9 mouse cellular contexts compared by ENCODE assay signal in the genomic region with DNA sequence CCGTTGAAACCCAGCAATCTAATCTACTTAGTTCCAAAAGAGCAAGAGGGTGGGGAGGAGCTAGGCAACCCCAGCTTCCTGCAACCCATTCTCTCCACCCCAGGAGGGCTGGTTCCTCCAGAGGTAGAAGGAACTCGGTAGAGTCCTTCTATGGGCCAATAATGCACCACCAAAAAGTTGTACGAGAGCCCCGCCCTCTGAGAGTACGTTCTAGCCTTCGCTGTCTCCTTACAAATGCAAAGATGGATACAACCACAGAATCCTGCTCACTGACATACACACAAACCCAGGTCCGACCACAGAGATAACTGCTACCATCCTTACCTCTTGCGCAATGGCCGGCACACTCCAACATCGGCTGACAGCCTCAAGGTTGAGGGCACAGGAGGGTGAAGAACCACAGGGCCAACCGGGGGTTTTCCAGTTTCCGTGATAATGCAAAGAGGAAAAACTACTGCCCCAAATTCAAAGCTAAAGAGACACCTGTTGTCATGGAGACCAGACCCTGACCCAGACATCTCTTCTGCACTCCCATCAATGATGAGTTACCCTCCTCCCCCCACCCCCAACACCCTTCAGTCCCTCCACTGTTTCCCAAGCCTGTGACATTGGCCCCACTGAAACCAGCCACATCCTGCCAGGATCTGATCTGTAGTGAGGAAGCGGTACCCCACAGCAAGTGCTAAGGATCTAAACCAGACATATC. TPM values are rescaled to one million over a fixed set of nuclear protein-coding genes. Genes with fewer than 3 reads are reported as not detected.
DNase-seq lines count a peak whose midpoint lies in the region; ATAC-seq lines count a peak whose summit lies in the region.
"Had no signal": no experiment of that assay in that cellular context is flagged by ENCODE, and none has a peak within 500 bp of the region (broad histone marks: within the 10 kb centered on the region; RNA-seq: fewer than 3 reads in every experiment).

No protein-coding gene starts in this region.

- H3K9ac ChIP-seq in hindbrain, embryonic 13.5 days: no peak overlapping the region
- H3K9ac ChIP-seq in limb, embryonic 11.5 days (ENCODE audit: low read length): peak overlapping the region; percentile 41; the same call in 1 of the 2 replicates

- H3K27me3 ChIP-seq in hindbrain, embryonic 10.5 days (ENCODE audit: insufficient read depth, poor library complexity, severe bottlenecking): no peaks in the 10 kb centered on the region
- H3K27me3 ChIP-seq in hindbrain, embryonic 13.5 days: no peaks in the 10 kb centered on the region
- H3K27me3 ChIP-seq in limb, embryonic 11.5 days (ENCODE audit: control insufficient read depth, insufficient read depth, low read length): no peaks in the 10 kb centered on the region

- ATAC-seq in hindbrain, embryonic 13.5 days (ENCODE audit: low FRiP score): no peak
- ATAC-seq in limb, embryonic 11.5 days (ENCODE audit: insufficient number of reproducible peaks, low FRiP score, low TSS enrichment, low read depth): no peak

- 45% methylated on average over 13 of the region's 13 CpGs for WGBS in hindbrain, embryonic 10.5 days
- 38% methylated on average over 13 of the region's 13 CpGs for WGBS in hindbrain, embryonic 13.5 days
- 55% methylated on average over 13 of the region's 13 CpGs for WGBS in limb, embryonic 11.5 days

- no peak overlapping the region for H3K4me2 ChIP-seq in hindbrain, embryonic 13.5 days
- H3K4me2 ChIP-seq in limb, embryonic 11.5 days (ENCODE audit: low read depth, severe bottlenecking): peak overlapping the region; percentile 29; the same call in 1 of the 2 replicates

- peaks cover 47% of the 10 kb centered on the region for H3K4me1 ChIP-seq in hindbrain, embryonic 10.5 days (replicated peaks)
- H3K4me1 ChIP-seq in hindbrain, embryonic 13.5 days (replicated peaks): peaks cover 27% of the 10 kb centered on the region
- peaks cover 14% of the 10 kb centered on the region for H3K4me1 ChIP-seq in limb, embryonic 11.5 days (ENCODE audit: control insufficient read depth, insufficient read depth, low read length)

- intact Hi-C loops in left cerebral cortex, postnatal 25 days (cut with DNase I): no loop called here

- H3K4me3 ChIP-seq in hindbrain, embryonic 10.5 days: peak overlapping the region; percentile 22
- H3K4me3 ChIP-seq in hindbrain, embryonic 13.5 days: no peak overlapping the region
- no peak overlapping the region for H3K4me3 ChIP-seq in limb, embryonic 11.5 days (ENCODE audit: low read depth, low read length)
- H3K4me3 ChIP-seq: myocyte had no signal

- H3K27ac ChIP-seq in hindbrain, embryonic 10.5 days: peak overlapping the region; percentile 76
- no peak overlapping the region for H3K27ac ChIP-seq in hindbrain, embryonic 13.5 days
- H3K27ac ChIP-seq in limb, embryonic 11.5 days (replicated peaks; ENCODE audit: low read depth, low read length): no peak overlapping the region; the same call in 1 of the 2 replicates

- DNase-seq in hindbrain, embryonic 10.5 days (ENCODE audit: low spot score): no peak
- peak; percentile 56 for DNase-seq in WW6 (ENCODE audit: low read depth, low spot score)
- no peak for DNase-seq in limb, embryonic 11.5 days (ENCODE audit: low spot score)
- DNase-seq in naive thymus-derived CD4-positive, alpha-beta T cell, adult 2 months (ENCODE audit: low read depth): peak; percentile 66
- DNase-seq in cerebellum, postnatal 14 days: no peak
- DNase-seq in yolk sac, embryonic 10.5 days (ENCODE audit: low spot score): no peak
- DNase-seq in left cerebral cortex, postnatal 25 days (ENCODE audit: low spot score in 2 of 2): no peak

- H3K9me3 ChIP-seq in hindbrain, embryonic 10.5 days: no peaks in the 10 kb centered on the region
- H3K9me3 ChIP-seq in hindbrain, embryonic 13.5 days: no peaks in the 10 kb centered on the region
- H3K9me3 ChIP-seq in limb, embryonic 11.5 days (ENCODE audit: control insufficient read depth, low read length): no peaks in the 10 kb centered on the region

- H3K36me3 ChIP-seq in hindbrain, embryonic 10.5 days: no peaks in the 10 kb centered on the region
- no peaks in the 10 kb centered on the region for H3K36me3 ChIP-seq in hindbrain, embryonic 13.5 days
- H3K36me3 ChIP-seq in limb, embryonic 11.5 days (ENCODE audit: control insufficient read depth, insufficient read depth, low read length): no peaks in the 10 kb centered on the region

RNA-seq across cellular contexts. Expression of a gene that starts 9.2 kb away (rescaled TPM):
- 4.9 and 5.1 TPM in 2 replicates for polyA plus RNA-seq in hindbrain, embryonic 10.5 days (2016; fragmentation: Nextera tagmentation; extraction: Ambion mirVana)
- polyA plus RNA-seq in hindbrain, embryonic 13.5 days (2015; fragmentation: Nextera tagmentation; extraction: Ambion mirVana): 2.8 and 3.7 TPM in 2 replicates
- 4.9 and 5.9 TPM in 2 replicates for polyA plus RNA-seq in limb, embryonic 11.5 days (2014; fragmentation: Nextera tagmentation; extraction: Ambion mirVana)
- 1 to 10 TPM; 2.2 to 4.5 TPM for total RNA-seq in left cerebral cortex, postnatal 25 days (2021)

RNA-seq across cellular contexts. Expression of a gene that starts 15.4 kb away (rescaled TPM):
- polyA plus RNA-seq in hindbrain, embryonic 10.5 days (2016; fragmentation: Nextera tagmentation; extraction: Ambion mirVana): 8.8 and 9.7 TPM in 2 replicates
- 8.4 and 9.6 TPM in 2 replicates for polyA plus RNA-seq in hindbrain, embryonic 13.5 days (2015; fragmentation: Nextera tagmentation; extraction: Ambion mirVana)
- polyA plus RNA-seq in limb, embryonic 11.5 days (2014; fragmentation: Nextera tagmentation; extraction: Ambion mirVana): 4.1 and 4.4 TPM in 2 replicates
- total RNA-seq in left cerebral cortex, postnatal 25 days (2021): 1 to 10 TPM; 5.8 to 9.4 TPM

RNA-seq across cellular contexts. Expression of a gene that starts 48.8 kb away (rescaled TPM):
- 4.8 and 5.1 TPM in 2 replicates for polyA plus RNA-seq in hindbrain, embryonic 10.5 days (2016; fragmentation: Nextera tagmentation; extraction: Ambion mirVana)
- 18.7 and 23.4 TPM in 2 replicates for polyA plus RNA-seq in hindbrain, embryonic 13.5 days (2015; fragmentation: Nextera tagmentation; extraction: Ambion mirVana)
- 0.32 and 1.3 TPM in 2 replicates for polyA plus RNA-seq in limb, embryonic 11.5 days (2014; fragmentation: Nextera tagmentation; extraction: Ambion mirVana)
- total RNA-seq in left cerebral cortex, postnatal 25 days (2021): 100 to 1,000 TPM; 188 to 213 TPM

RNA-seq across cellular contexts. Expression of a gene that starts 57.7 kb away (rescaled TPM):
- polyA plus RNA-seq in hindbrain, embryonic 10.5 days (2016; fragmentation: Nextera tagmentation; extraction: Ambion mirVana): 12.1 and 13.4 TPM in 2 replicates
- 17.0 and 17.4 TPM in 2 replicates for polyA plus RNA-seq in hindbrain, embryonic 13.5 days (2015; fragmentation: Nextera tagmentation; extraction: Ambion mirVana)
- polyA plus RNA-seq in limb, embryonic 11.5 days (2014; fragmentation: Nextera tagmentation; extraction: Ambion mirVana): 10.0 and 10.1 TPM in 2 replicates
- total RNA-seq in left cerebral cortex, postnatal 25 days (2021): 10 to 100 TPM; 17.2 to 18.2 TPM

RNA-seq across cellular contexts. Expression of a gene that starts 59.9 kb away (rescaled TPM):
- 1.4 and 2.6 TPM in 2 replicates for polyA plus RNA-seq in hindbrain, embryonic 10.5 days (2016; fragmentation: Nextera tagmentation; extraction: Ambion mirVana)
- polyA plus RNA-seq in hindbrain, embryonic 13.5 days (2015; fragmentation: Nextera tagmentation; extraction: Ambion mirVana): 7.8 and 8.3 TPM in 2 replicates
- 0.60 and 0.73 TPM in 2 replicates for polyA plus RNA-seq in limb, embryonic 11.5 days (2014; fragmentation: Nextera tagmentation; extraction: Ambion mirVana)
- total RNA-seq in left cerebral cortex, postnatal 25 days (2021): 1 to 10 TPM; 3.7 to 4.0 TPM

Comparison
In these comparisons a context has a peak if more than half of its experiments do, and no peak if none do; other contexts are left out.
1. DNase-seq: peak in WW6 (single experiment) and naive thymus-derived CD4-positive, alpha-beta T cell, adult 2 months (single experiment); none in hindbrain, embryonic 10.5 days (single experiment), limb, embryonic 11.5 days (single experiment), cerebellum, postnatal 14 days (0 of 2), yolk sac, embryonic 10.5 days (single experiment) and left cerebral cortex, postnatal 25 days (0 of 2).